Mouse (Mus musculus): Measurements from ENCODE around the gene Mob3c. TPM values are rescaled to one million over a fixed set of nuclear protein-coding genes. Genes with fewer than 3 reads are reported as not detected.

Gene Mob3c
- total RNA-seq, 2 experiments from 2014 or later: 2.1 to 2.2 TPM

- DNase-seq (ENCODE audit: low spot score): no peak
These were observed 4.1 kb downstream of the Mob3c start for GRCm38 (mm10) chr4:115832040-115832439.

- no peak for DNase-seq (ENCODE audit: low spot score)
These were observed 7.7 kb downstream of the Mob3c start for GRCm38 (mm10) chr4:115835576-115835975.

- no peak for DNase-seq (ENCODE audit: low spot score)
These were observed 10.3 kb downstream of the Mob3c start for GRCm38 (mm10) chr4:115838196-115838595.

- DNase-seq (ENCODE audit: low spot score): peak; percentile 93
These were observed 11.1 kb downstream of the Mob3c start, which contains the start of gene Mknk1 for GRCm38 (mm10) chr4:115838696-115839641. TSS of gene Mknk1 (plus strand) at chr4:115839198.

- DNase-seq (ENCODE audit: low spot score): peak; percentile 37
These were observed 12.1 kb downstream of the Mob3c start for GRCm38 (mm10) chr4:115839956-115840355.

- DNase-seq (ENCODE audit: low spot score): no peak
These were observed 12.9 kb downstream of the Mob3c start for GRCm38 (mm10) chr4:115840842-115841241.

- no peak for DNase-seq (ENCODE audit: low spot score)
These were observed 18.8 kb downstream of the Mob3c start for GRCm38 (mm10) chr4:115846656-115847055.

- no peak for DNase-seq (ENCODE audit: low spot score)
These were observed 19.5 kb downstream of the Mob3c start for GRCm38 (mm10) chr4:115847377-115847776.

- DNase-seq (ENCODE audit: low spot score): no peak
These were observed 20.2 kb downstream of the Mob3c start for GRCm38 (mm10) chr4:115848083-115848482.

- DNase-seq (ENCODE audit: low spot score): no peak
These were observed 21.2 kb downstream of the Mob3c start for GRCm38 (mm10) chr4:115848990-115849677.

- no peak for DNase-seq (ENCODE audit: low spot score)
These were observed 22.2 kb downstream of the Mob3c start for GRCm38 (mm10) chr4:115850111-115850510.

GRCm38 (mm10) chr4:115850631-115851030 is 22.7 kb downstream of the Mob3c start:
- DNase-seq (ENCODE audit: low spot score): no peak

- no peak for DNase-seq (ENCODE audit: low spot score)
These were observed 23.7 kb downstream of the Mob3c start for GRCm38 (mm10) chr4:115851569-115851968.

GRCm38 (mm10) chr4:115855100-115855499 is 27.2 kb downstream of the Mob3c start:
- no peak for DNase-seq (ENCODE audit: low spot score)

- no peak for DNase-seq (ENCODE audit: low spot score)
These were observed 27.7 kb downstream of the Mob3c start for GRCm38 (mm10) chr4:115855609-115856008.

- DNase-seq (ENCODE audit: low spot score): no peak
These were observed 28.4 kb downstream of the Mob3c start for GRCm38 (mm10) chr4:115856282-115856681.

- DNase-seq (ENCODE audit: low spot score): no peak
These were observed 29.5 kb downstream of the Mob3c start for GRCm38 (mm10) chr4:115857293-115857883.

GRCm38 (mm10) chr4:115863352-115863751 is 35.5 kb downstream of the Mob3c start:
- no peak for DNase-seq (ENCODE audit: low spot score)

- DNase-seq (ENCODE audit: low spot score): no peak
These were observed 36.0 kb downstream of the Mob3c start for GRCm38 (mm10) chr4:115863880-115864279.

GRCm38 (mm10) chr4:115869512-115870210 is 41.8 kb downstream of the Mob3c start:
- no peak for DNase-seq (ENCODE audit: low spot score)

GRCm38 (mm10) chr4:115873231-115873630 is 45.3 kb downstream of the Mob3c start:
- no peak for DNase-seq (ENCODE audit: low spot score)

Measured in gastrocnemius, adult 18-20 months (tissue).